Mouse (Mus musculus) erythroblast, embryonic 14.5 days (primary cell): ENCODE data around the gene Ccdc148.

ENCODE experiments used
- GATA1 ChIP-seq: IDR thresholded peaks from 2 replicates; pipeline ENCODE4 v1.6.1; 2012; ENCODE audit warnings: low read length, inconsistent platforms, mixed read lengths
- TAL1 ChIP-seq: IDR thresholded peaks from 3 replicates; pipeline ENCODE4 v1.6.1; 2012; ENCODE audit warnings: low read length, inconsistent platforms, mixed read lengths

- TF ChIP-seq GATA1 = no peak
- no peak for TF ChIP-seq TAL1
Observed at GRCm38 (mm10) chr2:59202930-59203329, 42.4 kb upstream of the Ccdc148 start.
